Mouse (Mus musculus) neural tube, embryonic 15.5 days (tissue): Measurements from ENCODE around the gene Slc8a1. TPM values are rescaled to one million over a fixed set of nuclear protein-coding genes. Genes with fewer than 3 reads are reported as not detected.

Source experiments
- ATAC-seq: fragments of 200-750 bp; cut with Nextera tagmentation; 2 replicates; pipeline ENCODE4 v1.8.0; 2017; ENCODE audit warnings: mild to moderate bottlenecking, moderate TSS enrichment, moderate library complexity; ENCODE audit not compliant: low FRiP score
- H3K27ac ChIP-seq: fragments of 300-500 bp; sonication (generic); replicated peaks from 2 replicates; pipeline ENCODE4 v1.5.1; 2015; ENCODE audit warnings: mild to moderate bottlenecking, inconsistent platforms
- H3K27me3 ChIP-seq: fragments of 300-500 bp; sonication (generic); replicated peaks from 2 replicates; pipeline ENCODE4 v1.6.1; 2015; ENCODE audit warnings: inconsistent platforms
- H3K36me3 ChIP-seq: fragments of 300-500 bp; sonication (generic); 2 replicates; pipeline ENCODE4 v1.6.1; 2015; ENCODE audit warnings: inconsistent platforms
- H3K4me1 ChIP-seq: fragments of 300-500 bp; sonication (generic); 2 replicates; pipeline ENCODE4 v1.6.1; 2015; ENCODE audit warnings: inconsistent platforms
- H3K4me2 ChIP-seq: fragments of 300-500 bp; sonication (generic); 2 replicates; pipeline ENCODE4 v1.6.1; 2015; ENCODE audit warnings: inconsistent platforms, mild to moderate bottlenecking, moderate library complexity
- H3K4me3 ChIP-seq: fragments of 300-500 bp; sonication (generic); replicated peaks from 2 replicates; pipeline ENCODE4 v1.5.1; 2015; ENCODE audit warnings: mild to moderate bottlenecking, inconsistent platforms
- H3K9ac ChIP-seq: fragments of 300-500 bp; sonication (generic); replicated peaks from 2 replicates; pipeline ENCODE4 v1.6.1; 2015; ENCODE audit warnings: mild to moderate bottlenecking, inconsistent platforms
- H3K9me3 ChIP-seq: fragments of 300-500 bp; sonication (generic); replicated peaks from 2 replicates; pipeline ENCODE4 v1.6.1; 2016; ENCODE audit warnings: inconsistent platforms
- WGBS: fragments of 180-500 bp; shearing (Covaris S2); methylation state at CpG from one replicate; pipeline ENCODE4 v1.1.7; 2015; ENCODE audit warnings: mixed read lengths; 5-methylcytosine and 5-hydroxymethylcytosine counted together
- polyA plus RNA-seq: library from polyadenylated mRNA; unstranded; fragments of >200 nt; fragmentation: Nextera tagmentation; extraction: Ambion mirVana; gene quantifications from 2 replicates; pipeline ENCODE4 v1.2.1, GENCODE M21; 2015

The Slc8a1 gene
- polyA plus RNA-seq = 20.3 and 23.1 TPM in 2 replicates

DNA sequence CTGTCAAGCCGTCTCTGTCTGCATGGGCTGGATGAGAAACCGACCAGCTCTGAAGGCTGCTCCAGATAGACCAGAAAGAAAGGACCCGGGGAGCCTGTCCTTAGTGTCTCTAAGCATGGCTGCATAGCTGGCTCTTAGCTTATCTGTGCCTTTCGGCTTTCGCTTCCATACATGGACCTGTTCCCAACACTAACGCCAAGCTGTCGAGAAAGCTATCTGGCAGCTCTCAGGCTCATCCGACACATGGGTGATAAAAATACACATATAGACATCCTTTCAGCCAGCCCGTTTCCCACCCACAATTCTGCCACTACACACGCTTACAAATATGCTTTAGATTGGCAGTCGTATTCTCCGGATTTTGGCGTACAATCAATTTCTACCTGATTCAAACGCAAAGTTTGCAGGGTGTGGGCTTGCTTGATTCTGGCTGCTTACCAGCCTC is at the start of gene Slc8a1:
Gene Slc8a1 (minus strand): TSS at position 67 of the 445 bp plus-strand sequence.
- no peak within 1 kb of the TSS for H3K9ac ChIP-seq
- no peaks in the 10 kb centered on the region for H3K36me3 ChIP-seq
- no peak within 1 kb of the TSS for H3K4me3 ChIP-seq
- no peak within 1 kb of the TSS for H3K27ac ChIP-seq
- H3K4me2 ChIP-seq = no peak within 1 kb of the TSS
- no peaks in the 10 kb centered on the region for H3K9me3 ChIP-seq
- WGBS = 85% methylated on average over 14 of the region's 14 CpGs
- no peaks in the 10 kb centered on the region for H3K4me1 ChIP-seq
- no peaks in the 10 kb centered on the region for H3K27me3 ChIP-seq
- no peak for ATAC-seq

DNA sequence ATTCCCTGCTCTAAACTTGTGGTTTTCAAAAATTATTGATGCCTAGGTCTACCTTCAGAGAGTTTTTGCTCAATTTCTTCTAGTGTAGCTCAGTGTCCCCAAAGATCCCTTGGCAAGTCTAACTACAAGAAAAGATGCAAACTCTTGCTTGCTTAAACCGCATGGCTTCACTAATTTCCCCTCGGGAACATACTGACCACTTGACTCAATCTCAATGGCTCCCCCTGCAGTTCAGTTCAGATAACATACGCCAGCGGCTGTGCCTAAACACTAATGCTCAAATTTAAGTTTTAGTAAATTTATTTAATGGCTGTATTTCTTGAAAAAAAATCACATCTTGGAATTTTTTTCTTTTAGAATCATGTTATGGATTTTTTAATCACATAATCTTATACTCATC is 49.2 kb upstream of the Slc8a1 start:
- Histone ChIP-seq H3K4me1 (no peaks in the 10 kb centered on the region), H3K27me3 (no peaks in the 10 kb centered on the region), H3K27ac (no peak overlapping the region), H3K4me2 (no peak overlapping the region), H3K9me3 (no peaks in the 10 kb centered on the region), H3K9ac (no peak overlapping the region), H3K36me3 (no peaks in the 10 kb centered on the region), H3K4me3 (no peak overlapping the region)
- 49% methylated on average over 4 of the region's 4 CpGs for WGBS
- no peak for ATAC-seq

DNA sequence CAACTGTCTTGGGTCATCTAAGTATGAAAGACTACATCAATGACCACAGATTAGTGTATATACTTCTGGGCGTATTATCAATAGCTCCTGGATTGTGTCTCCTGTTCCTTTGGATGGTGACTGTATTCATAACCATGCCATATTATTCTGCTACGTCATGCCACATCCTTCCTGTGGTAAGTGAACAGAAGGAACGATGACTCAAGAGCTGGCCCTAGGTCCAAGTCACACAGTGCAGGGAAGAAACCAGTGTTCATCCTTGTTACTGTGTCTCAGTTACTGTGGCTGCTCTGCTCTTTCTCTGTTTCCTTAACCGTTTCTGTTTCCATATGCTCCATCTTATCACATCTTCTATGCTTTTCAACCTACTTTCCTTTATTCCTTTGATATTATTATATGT is 44.1 kb upstream of the Slc8a1 start:
- H3K4me1 ChIP-seq = no peaks in the 10 kb centered on the region
- no peak overlapping the region for H3K4me2 ChIP-seq
- no peaks in the 10 kb centered on the region for H3K36me3 ChIP-seq
- WGBS = 90% methylated on average over 4 of the region's 4 CpGs
- H3K27me3 ChIP-seq = no peaks in the 10 kb centered on the region
- no peak overlapping the region for H3K4me3 ChIP-seq
- no peak for ATAC-seq
- H3K9me3 ChIP-seq = no peaks in the 10 kb centered on the region
- H3K9ac ChIP-seq = no peak overlapping the region
- H3K27ac ChIP-seq = no peak overlapping the region

DNA sequence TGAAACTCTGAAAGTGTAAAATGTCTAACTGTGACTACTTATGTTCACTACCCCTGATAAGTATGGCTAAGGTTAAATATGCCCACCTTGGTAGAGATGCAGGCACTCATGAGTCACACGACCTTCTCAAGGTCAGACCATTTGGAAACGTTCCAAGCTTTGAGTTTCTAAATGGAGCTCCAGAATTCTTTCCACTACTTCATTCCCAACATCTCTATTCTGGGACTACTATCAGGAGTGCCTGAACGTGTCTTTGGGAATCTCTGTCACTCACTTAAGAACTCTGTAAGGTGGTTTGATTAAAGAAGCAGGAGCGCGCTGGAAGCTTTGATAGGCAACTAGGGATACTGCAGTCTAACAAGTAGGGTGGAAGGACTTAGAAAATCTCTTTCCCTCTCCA is 43.3 kb upstream of the Slc8a1 start:
- H3K27me3 ChIP-seq = no peaks in the 10 kb centered on the region
- H3K4me1 ChIP-seq = no peaks in the 10 kb centered on the region
- ATAC-seq = no peak
- WGBS = 87% methylated on average over 5 of the region's 5 CpGs
- H3K4me3 ChIP-seq = no peak overlapping the region
- no peaks in the 10 kb centered on the region for H3K9me3 ChIP-seq
- H3K36me3 ChIP-seq = no peaks in the 10 kb centered on the region
- H3K9ac ChIP-seq = no peak overlapping the region
- H3K27ac ChIP-seq = no peak overlapping the region
- H3K4me2 ChIP-seq = no peak overlapping the region

- Histone ChIP-seq H3K36me3 (no peaks in the 10 kb centered on the region), H3K4me3 (no peak overlapping the region), H3K9ac (no peak overlapping the region), H3K27me3 (no peaks in the 10 kb centered on the region), H3K9me3 (no peaks in the 10 kb centered on the region), H3K27ac (no peak overlapping the region), H3K4me1 (no peaks in the 10 kb centered on the region), H3K4me2 (no peak overlapping the region)
- WGBS = 90% methylated on average over 4 of the region's 4 CpGs
- ATAC-seq = no peak
Observed at GRCm38 (mm10) chr17:81779883-81780282, 41.7 kb upstream of the Slc8a1 start.

DNA sequence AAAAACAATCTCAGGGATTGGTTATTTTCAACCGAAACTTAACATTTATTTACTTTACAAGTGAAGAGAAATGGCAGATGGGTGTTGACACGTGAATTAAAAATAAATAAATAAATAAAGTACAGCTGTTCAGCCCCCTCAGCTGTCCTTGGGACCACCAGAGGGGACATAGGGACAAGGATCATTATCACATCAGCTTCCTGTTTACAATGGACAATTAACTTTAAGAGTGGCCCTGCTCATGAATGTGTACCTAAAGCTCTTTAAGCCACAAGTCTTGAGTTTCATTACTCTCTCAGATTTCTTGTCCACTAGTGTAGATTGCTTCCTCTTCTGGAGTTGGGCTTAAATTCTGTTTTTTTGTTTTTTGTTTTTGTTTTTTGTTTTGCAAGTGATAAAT is 12.5 kb upstream of the Slc8a1 start:
- Histone ChIP-seq H3K4me1 (no peaks in the 10 kb centered on the region), H3K9ac (no peak overlapping the region), H3K27me3 (no peaks in the 10 kb centered on the region), H3K4me3 (no peak overlapping the region), H3K9me3 (no peaks in the 10 kb centered on the region), H3K27ac (no peak overlapping the region), H3K36me3 (no peaks in the 10 kb centered on the region), H3K4me2 (no peak overlapping the region)
- no peak for ATAC-seq
- WGBS = 78% methylated on average over 2 of the region's 2 CpGs

DNA sequence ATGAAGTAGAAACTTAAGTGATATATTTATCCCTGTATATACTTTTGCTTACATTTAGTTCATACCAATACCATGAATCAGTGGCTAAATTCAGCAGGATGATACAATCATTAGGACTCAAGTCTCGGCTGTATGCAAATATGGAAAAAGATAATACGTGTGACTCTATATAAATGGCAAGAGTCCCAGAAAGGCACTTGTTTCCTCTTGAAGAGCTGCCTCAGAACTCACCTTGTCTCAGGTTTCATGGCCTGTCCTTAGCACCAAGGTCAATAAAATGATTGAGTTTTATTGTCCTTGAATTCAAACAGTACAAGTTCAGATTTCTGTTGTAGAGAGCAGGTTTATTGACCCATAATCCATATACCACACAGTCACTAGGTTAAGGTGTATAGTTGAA is 4.9 kb upstream of the Slc8a1 start:
- Histone ChIP-seq H3K9me3 (no peaks in the 10 kb centered on the region), H3K36me3 (no peaks in the 10 kb centered on the region), H3K9ac (no peak overlapping the region), H3K4me2 (no peak overlapping the region), H3K4me1 (no peaks in the 10 kb centered on the region), H3K27ac (no peak overlapping the region), H3K27me3 (no peaks in the 10 kb centered on the region), H3K4me3 (no peak overlapping the region)
- no peak for ATAC-seq
- 84% methylated on average over 2 of the region's 2 CpGs for WGBS

GRCm38 (mm10) chr17:81740576-81740975 is 2.4 kb upstream of the Slc8a1 start:
- Histone ChIP-seq H3K4me2 (no peak overlapping the region), H3K27ac (no peak overlapping the region), H3K4me3 (no peak overlapping the region), H3K9me3 (no peaks in the 10 kb centered on the region), H3K9ac (no peak overlapping the region), H3K36me3 (no peaks in the 10 kb centered on the region), H3K4me1 (no peaks in the 10 kb centered on the region), H3K27me3 (no peaks in the 10 kb centered on the region)
- no peak for ATAC-seq
- 70% methylated on average over 6 of the region's 6 CpGs for WGBS

DNA sequence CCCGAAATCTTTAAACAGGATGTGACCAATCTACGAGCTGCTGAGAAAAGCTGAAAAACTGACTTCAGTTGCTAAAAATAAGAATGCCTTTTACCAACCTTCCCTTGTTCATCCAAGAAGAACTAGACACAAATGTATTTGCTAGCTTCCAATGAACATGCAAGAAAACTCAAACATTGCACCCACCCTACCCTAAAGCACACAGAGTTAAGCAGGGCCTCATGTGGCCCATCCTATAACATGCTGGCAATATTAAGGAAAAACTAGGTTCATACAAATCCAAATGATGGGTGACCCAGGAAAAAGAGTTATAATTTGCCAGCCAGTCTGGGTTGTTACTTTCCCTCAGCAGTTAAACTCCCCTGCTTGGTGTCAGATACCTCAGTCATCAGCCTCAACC is 398 bp downstream of the Slc8a1 start:
- 89% methylated on average over 2 of the region's 2 CpGs for WGBS
- H3K4me2 ChIP-seq = no peak overlapping the region
- H3K36me3 ChIP-seq = no peaks in the 10 kb centered on the region
- no peaks in the 10 kb centered on the region for H3K27me3 ChIP-seq
- no peak overlapping the region for H3K4me3 ChIP-seq
- H3K27ac ChIP-seq = no peak overlapping the region
- no peak overlapping the region for H3K9ac ChIP-seq
- H3K4me1 ChIP-seq = no peaks in the 10 kb centered on the region
- no peaks in the 10 kb centered on the region for H3K9me3 ChIP-seq
- ATAC-seq = no peak

DNA sequence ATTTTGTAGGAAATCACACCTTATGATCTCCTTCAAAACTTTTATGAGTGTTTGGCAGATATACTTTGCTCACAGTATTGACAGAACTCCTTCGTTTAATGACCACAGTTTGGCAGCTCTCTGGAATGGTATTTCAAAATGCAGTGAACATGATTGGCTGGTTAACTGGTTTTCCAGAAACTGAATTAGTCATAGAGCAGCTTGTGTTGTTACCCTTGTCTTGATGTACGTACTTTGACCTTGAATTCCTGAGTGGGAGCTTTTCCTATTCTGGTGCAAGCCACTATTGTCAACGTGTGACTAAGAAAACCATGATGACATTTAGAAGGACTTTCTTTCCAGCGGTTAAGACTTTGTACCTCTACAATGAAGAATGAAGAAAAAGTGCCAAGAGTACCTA is 868 bp downstream of the Slc8a1 start:
- Histone ChIP-seq H3K27me3 (no peaks in the 10 kb centered on the region), H3K9ac (no peak overlapping the region), H3K4me3 (no peak overlapping the region), H3K27ac (no peak overlapping the region), H3K9me3 (no peaks in the 10 kb centered on the region), H3K36me3 (no peaks in the 10 kb centered on the region), H3K4me2 (no peak overlapping the region), H3K4me1 (no peaks in the 10 kb centered on the region)
- WGBS = 90% methylated on average over 4 of the region's 4 CpGs
- ATAC-seq = no peak

DNA sequence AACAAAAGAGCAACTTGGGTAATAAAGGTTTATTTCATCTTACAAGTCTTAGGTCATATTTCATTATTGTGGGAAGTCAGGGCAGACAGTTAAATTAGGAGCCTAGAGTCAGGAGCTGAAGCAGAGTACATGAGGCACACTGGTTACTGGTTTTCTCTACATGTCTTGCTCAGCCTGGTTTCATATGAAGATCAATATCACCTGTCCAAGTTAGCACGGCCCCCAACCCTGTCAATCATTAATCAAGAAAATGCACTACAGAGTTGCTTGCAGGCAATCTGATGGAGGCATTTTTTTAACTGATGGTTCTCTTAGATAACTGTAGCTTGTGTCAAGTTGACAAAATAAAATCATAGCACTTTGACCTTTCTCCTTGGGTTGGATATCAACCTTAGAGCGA is 2.6 kb downstream of the Slc8a1 start:
- H3K4me2 ChIP-seq = no peak overlapping the region
- H3K27me3 ChIP-seq = no peaks in the 10 kb centered on the region
- H3K9me3 ChIP-seq = no peaks in the 10 kb centered on the region
- H3K4me1 ChIP-seq = no peaks in the 10 kb centered on the region
- no peaks in the 10 kb centered on the region for H3K36me3 ChIP-seq
- H3K27ac ChIP-seq = no peak overlapping the region
- WGBS = 88% methylated on average over 2 of the region's 2 CpGs
- no peak overlapping the region for H3K4me3 ChIP-seq
- no peak overlapping the region for H3K9ac ChIP-seq
- ATAC-seq = no peak

DNA sequence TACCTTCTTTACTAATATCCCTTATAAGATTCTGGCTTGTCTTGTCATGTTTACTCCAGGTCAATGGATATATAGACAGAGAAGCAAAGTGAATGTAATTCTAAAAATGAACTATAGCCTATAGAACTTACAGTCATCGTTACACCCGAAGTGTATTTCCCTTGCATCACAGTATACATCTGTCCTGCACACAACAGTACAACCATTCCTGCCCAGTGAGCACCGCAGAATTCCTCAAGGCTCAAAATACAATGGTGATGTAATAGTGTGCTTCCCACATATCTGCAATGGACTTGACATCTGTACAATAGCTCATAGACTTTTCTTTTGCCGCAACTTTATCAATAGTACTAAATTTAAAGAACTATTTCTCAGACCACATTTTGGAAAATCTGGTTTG is 8.3 kb downstream of the Slc8a1 start:
- H3K4me1 ChIP-seq = no peaks in the 10 kb centered on the region
- no peaks in the 10 kb centered on the region for H3K27me3 ChIP-seq
- no peak overlapping the region for H3K9ac ChIP-seq
- H3K27ac ChIP-seq = no peak overlapping the region
- WGBS = 90% methylated on average over 4 of the region's 4 CpGs
- no peaks in the 10 kb centered on the region for H3K36me3 ChIP-seq
- ATAC-seq = no peak
- H3K4me3 ChIP-seq = no peak overlapping the region
- no peaks in the 10 kb centered on the region for H3K9me3 ChIP-seq
- no peak overlapping the region for H3K4me2 ChIP-seq

GRCm38 (mm10) chr17:81712273-81712751 is 25.9 kb downstream of the Slc8a1 start:
- no peaks in the 10 kb centered on the region for H3K36me3 ChIP-seq
- no peak overlapping the region for H3K4me2 ChIP-seq
- no peaks in the 10 kb centered on the region for H3K9me3 ChIP-seq
- no peak overlapping the region for H3K9ac ChIP-seq
- no peaks in the 10 kb centered on the region for H3K27me3 ChIP-seq
- no peak overlapping the region for H3K4me3 ChIP-seq
- ATAC-seq = no peak
- H3K4me1 ChIP-seq = no peaks in the 10 kb centered on the region
- WGBS = 63% methylated on average over 1 of the region's 1 CpGs
- H3K27ac ChIP-seq = no peak overlapping the region
